Mouse (Mus musculus) ES-Bruce4 (cell line): Measurements from ENCODE around the gene Erp27.

Experiments
- CTCF ChIP-seq: IDR thresholded peaks from one replicate; pipeline ENCODE4 v1.8.1; 2011; ENCODE audit warnings: low read depth, low read length
- EP300 ChIP-seq: IDR thresholded peaks from 2 replicates; pipeline ENCODE4 v1.6.1; 2011; ENCODE audit warnings: low read depth, low read length; ENCODE audit not compliant: insufficient read depth
- POLR2A ChIP-seq: IDR thresholded peaks from one replicate; pipeline ENCODE4 v1.8.1; 2011; ENCODE audit warnings: low read length; ENCODE audit not compliant: insufficient read depth

GRCm38 (mm10) chr6:136892002-136892401 lies 30.0 kb downstream of the Erp27 start:
- no peak for TF ChIP-seq CTCF
- no peak for TF ChIP-seq POLR2A
- no peak for TF ChIP-seq EP300
